Mouse (Mus musculus) hematopoietic multipotent progenitor cell, adult 10-12 weeks (in vitro differentiated cells): Measurements from ENCODE around the gene Npat. TPM values are rescaled to one million over a fixed set of nuclear protein-coding genes. Genes with fewer than 3 reads are reported as not detected.

ENCODE experiments used
- polyA plus RNA-seq: library from polyadenylated mRNA; stranded (reverse); fragments of >175 nt; gene quantifications from 2 replicates; pipeline ENCODE4 v1.2.3, GENCODE M21; 2012; ENCODE audit warnings: low replicate concordance

The Npat gene
- polyA plus RNA-seq, result 0.96 and 1.1 TPM in 2 replicates

DNA sequence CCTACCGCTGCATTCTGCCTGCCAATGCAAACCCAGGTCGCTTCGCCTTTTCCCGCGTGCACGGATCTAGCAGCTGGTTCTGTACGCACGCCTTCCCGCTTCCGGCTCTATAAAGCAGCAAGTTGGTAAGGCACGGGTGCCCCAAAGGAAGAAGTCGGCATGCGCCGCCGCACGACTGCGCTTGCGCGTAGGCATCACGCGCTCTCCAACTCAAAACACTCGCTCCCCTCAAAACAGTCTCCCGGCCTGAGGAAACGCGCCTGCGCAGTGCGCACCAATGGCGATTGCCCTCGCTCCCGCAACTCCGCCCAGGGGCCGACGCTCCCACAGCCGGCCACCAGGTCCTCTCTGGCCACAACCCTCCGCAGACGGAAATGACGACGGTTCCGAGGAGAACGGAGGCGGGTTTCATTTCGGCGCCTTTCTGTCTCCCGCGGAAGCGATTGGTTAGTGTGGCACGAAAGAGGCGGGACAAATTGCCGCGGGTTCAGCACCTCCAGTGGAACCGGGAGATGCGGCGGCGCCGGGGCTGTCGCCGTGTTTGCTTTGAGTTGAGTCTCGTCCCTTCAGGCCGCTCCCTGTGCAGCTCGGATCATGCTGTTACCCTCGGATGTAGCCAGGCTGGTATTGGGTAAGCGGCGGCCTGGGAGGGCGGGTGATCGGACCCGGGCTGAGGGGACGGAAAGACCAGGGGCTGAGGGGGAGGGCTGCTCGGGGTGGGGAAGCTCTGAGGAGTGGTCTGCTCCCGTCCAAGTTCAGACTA is at the start of gene Npat, which contains the start of gene Atm:
TSS of gene Npat (plus strand) at position 490 of the 763 bp plus-strand sequence.
TSS of gene Atm (minus strand) at position 183 of the 763 bp plus-strand sequence.

DNA sequence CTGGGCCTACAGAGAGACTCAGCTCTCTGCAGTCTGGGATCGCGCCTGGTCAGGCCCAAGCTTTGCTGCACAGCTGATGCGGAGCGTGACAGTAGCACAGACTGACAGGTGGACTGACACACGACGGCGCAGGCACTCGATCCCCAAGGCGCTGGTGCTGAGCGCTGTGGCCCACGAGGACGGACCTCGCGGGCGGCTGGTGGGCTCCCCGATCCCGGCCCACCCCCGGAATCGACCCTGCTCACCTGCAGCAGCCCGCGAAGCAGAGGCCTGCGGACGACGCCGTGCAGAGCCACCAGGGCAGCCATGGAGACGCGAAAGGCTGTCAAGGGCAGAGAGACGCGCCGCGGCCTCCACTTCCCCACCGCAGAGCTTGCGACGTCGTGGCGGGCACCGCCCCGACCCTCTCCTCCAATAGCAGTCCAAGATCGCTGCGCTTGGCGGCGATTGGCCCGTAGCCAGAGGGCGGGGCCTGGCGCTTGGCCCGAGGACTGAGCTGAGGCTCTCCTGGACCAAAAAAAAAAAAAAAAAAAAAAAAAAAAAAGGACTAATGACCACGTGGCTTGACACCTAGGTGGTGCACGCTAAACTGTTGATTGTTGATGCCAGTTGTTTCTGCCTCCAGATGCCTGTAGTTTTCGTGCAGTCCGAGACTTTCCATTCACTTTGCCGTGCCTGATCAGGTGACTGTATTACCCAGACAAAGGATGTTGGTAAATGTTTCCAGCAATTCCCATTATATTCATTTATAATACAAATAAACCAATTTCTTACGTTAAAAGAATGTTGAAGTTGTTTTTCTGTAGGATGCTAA is 73.3 kb downstream of the Npat start, which contains the start of gene Acat1:
TSS of gene Acat1 (minus strand) at position 415 of the 814 bp plus-strand sequence.

Other genes starting within 250 kb of the Npat start
- gene Exph5, start 235.4 kb upstream of the Npat start, polyA plus RNA-seq, result not detected in 2 replicates
- 0.73 and 0.83 TPM in 2 replicates for gene Kdelc2, start 153.0 kb upstream of the Npat start, polyA plus RNA-seq
- 0.15 TPM in 1 of 2 replicates, not detected in the other for gene 4930550C14Rik, start 134.7 kb upstream of the Npat start, polyA plus RNA-seq
- 0.68 and 2.6 TPM in 2 replicates for gene Atm, start 307 bp upstream of the Npat start, polyA plus RNA-seq
- 1.4 and 71.7 TPM in 2 replicates for gene Acat1, start 73.3 kb downstream of the Npat start, polyA plus RNA-seq
- gene Cul5, start 133.0 kb downstream of the Npat start, polyA plus RNA-seq, result 4.9 and 9.8 TPM in 2 replicates
- gene Rab39, start 169.2 kb downstream of the Npat start, polyA plus RNA-seq, result 2.6 and 3.7 TPM in 2 replicates
- gene Slc35f2, start 234.5 kb downstream of the Npat start, polyA plus RNA-seq, result 0.55 and 1.5 TPM in 2 replicates